Mouse (Mus musculus) liver, embryonic 14.5 days (tissue): Measurements from ENCODE around the gene Pdzrn4.

Experiments used
- CTCF ChIP-seq: IDR thresholded peaks from 2 replicates; pipeline ENCODE4 v1.5.1; 2016; ENCODE audit warnings: antibody characterized with exemption, low read depth, control low read depth
- EP300 ChIP-seq: IDR thresholded peaks from 2 replicates; pipeline ENCODE4 v1.6.1; 2016; ENCODE audit warnings: antibody characterized with exemption, low read depth

DNA sequence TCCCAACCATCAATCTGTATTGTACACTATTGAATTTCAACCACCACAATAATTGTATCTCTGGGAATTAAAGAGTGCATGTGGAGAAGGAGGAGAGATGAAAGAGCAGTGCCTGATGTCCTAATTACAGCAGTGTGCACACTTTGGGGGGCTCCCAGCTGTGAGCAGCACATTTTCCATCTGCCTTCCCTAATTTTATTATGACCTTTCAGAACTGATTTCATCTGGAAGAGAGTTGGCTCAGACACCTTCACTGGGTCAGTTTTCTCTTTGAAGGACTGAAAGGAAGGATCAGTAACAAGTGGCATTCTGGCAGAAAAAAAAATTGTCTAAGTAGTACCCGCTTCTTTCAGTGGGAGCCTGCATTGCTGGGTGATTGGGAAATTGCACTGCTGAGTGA, 119.0 kb downstream of the Pdzrn4 start:
- no peak for TF ChIP-seq CTCF
- TF ChIP-seq EP300, result no peak
